Mouse (Mus musculus) bone marrow, adult 2 months (tissue): ENCODE results near the gene Ripply2. TPM values are rescaled to one million over a fixed set of nuclear protein-coding genes. Genes with fewer than 3 reads are reported as not detected.
"Not testable (repeated sequence)": the region's sequence is repeated elsewhere in the genome, so short reads cannot be mapped to it uniquely, and the experiment has no call there.

Experiments used
- H3K27ac ChIP-seq: fragments of 200-500 bp; 2 replicates; pipeline ENCODE4 v1.5.1; 2012; ENCODE audit warnings: low read depth, mild to moderate bottlenecking, control low read depth, inconsistent platforms, low read length; ENCODE audit not compliant: control insufficient read depth, poor library complexity, insufficient read depth
- H3K4me1 ChIP-seq: fragments of 200-500 bp; 2 replicates; pipeline ENCODE4 v1.6.1; 2011; ENCODE audit warnings: low read length; ENCODE audit not compliant: control insufficient read depth, insufficient read depth
- H3K4me3 ChIP-seq: fragments of 200-500 bp; replicated peaks from 2 replicates; pipeline ENCODE3; 2011; ENCODE audit warnings: mild to moderate bottlenecking, low read depth, low read length, control low read depth; ENCODE audit not compliant: control insufficient read depth
- CTCF ChIP-seq: fragments of 200-500 bp; IDR thresholded peaks from 2 replicates; pipeline ENCODE4 v1.5.1; 2011; ENCODE audit warnings: low read length, control low read depth; ENCODE audit not compliant: control insufficient read depth, insufficient read depth
- POLR2A ChIP-seq: fragments of 200-500 bp; IDR thresholded peaks from 2 replicates; pipeline ENCODE4 v1.6.1; 2011; ENCODE audit warnings: low read depth, mild to moderate bottlenecking, control low read depth, low read length, borderline replicate concordance; ENCODE audit not compliant: control insufficient read depth
- WGBS: fragments of 180-500 bp; shearing (Covaris S2); methylation state at CpG from one replicate; pipeline ENCODE4 v1.1.7; 2018; 5-methylcytosine and 5-hydroxymethylcytosine counted together
- polyA plus RNA-seq: library from polyadenylated mRNA; stranded (reverse); fragments of >200 nt; gene quantifications from 2 replicates; pipeline ENCODE4 v1.2.4, GENCODE M21; 2011; ENCODE audit warnings: low replicate concordance; ENCODE audit not compliant: missing spikeins, insufficient read depth, insufficient read length

Gene Ripply2
- polyA plus RNA-seq = not detected in 2 replicates

DNA sequence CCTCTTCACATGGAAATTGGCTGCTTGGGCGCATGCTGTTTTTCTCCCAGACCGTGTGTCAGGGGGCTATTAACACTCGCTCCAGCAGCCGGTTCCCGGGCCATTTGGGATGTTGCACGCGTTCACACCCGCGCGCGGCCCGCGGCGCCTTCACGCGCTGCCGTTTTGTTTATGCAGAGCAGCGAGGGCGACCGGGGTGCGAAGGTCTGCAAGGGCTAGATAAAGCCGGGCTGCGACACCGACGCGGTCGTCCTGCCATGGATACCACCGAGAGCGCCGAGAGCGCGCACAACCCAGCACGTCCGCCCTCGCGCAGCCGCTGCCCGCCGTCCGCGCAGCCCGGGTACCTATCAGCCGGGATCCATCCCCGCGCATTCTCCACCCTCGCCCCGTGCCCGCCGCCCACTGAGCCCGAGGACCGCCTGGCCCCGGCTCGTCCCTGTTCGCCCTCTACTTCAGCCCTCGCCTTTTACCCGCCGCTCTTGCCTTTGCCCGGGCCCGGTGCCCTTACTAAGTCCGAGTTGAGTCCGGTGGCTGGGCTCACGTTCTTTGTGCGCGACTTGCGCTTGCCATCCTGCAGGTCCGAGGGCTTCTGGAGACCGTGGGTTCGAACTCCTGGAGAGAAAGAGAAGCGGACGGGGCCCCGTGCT is at the start of gene Ripply2:
Gene Ripply2, plus strand, starts transcription at position 250 of the 650 bp plus-strand sequence.
- no peak for TF ChIP-seq CTCF
- TF ChIP-seq POLR2A = no peak
- Histone ChIP-seq H3K4me3 (no peak within 1 kb of the TSS), H3K27ac (no peak within 1 kb of the TSS), H3K4me1 (no peaks in the 10 kb centered on the region)
- 2% methylated on average over 71 of the region's 71 CpGs for WGBS

DNA sequence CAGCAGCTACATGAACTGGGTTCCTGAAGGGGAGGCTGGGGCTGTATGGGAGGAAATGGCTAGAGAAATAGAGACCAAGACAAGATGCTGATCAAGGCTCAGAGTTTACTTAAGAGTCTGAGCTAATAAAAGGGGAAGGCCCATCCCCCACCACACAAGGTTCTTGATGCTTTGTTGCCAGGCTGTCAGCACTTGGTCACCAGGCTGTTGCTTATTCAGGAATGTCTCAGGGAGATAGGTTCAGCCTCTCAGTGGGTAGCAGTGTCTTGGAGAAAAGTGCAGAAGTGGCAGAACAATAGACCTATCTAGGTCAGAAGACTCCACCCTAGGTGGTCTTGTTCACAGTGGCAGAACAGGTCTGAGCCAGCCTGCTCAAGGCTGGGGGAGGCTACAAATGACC is 42.9 kb upstream of the Ripply2 start:
- H3K4me3 ChIP-seq, H3K4me1 ChIP-seq, H3K27ac ChIP-seq: not testable (repeated sequence)

DNA sequence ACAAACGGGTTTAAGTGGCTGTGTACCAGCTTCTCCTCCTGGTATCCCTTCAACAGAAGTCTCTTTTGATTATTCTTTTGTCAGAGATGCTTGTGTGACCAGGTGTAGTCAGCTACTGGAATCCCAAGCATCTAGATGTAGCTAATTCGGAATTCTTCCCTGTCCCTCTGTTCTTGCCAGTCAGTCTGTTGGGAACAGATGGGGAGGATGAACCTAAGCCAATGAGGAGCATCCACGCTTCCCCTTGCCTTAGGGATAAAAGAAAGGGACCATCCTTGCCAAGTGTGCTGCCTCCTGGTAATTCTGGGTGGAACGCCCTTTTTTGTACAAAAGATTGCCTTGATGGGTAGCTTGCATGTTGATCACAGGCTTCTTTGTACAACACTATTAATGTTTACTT is 41.8 kb upstream of the Ripply2 start:
- Histone ChIP-seq H3K4me1 (no peaks in the 10 kb centered on the region), H3K27ac (no peak overlapping the region), H3K4me3 (no peak overlapping the region)
- 59% methylated on average over 4 of the region's 4 CpGs for WGBS
- TF ChIP-seq POLR2A = no peak
- no peak for TF ChIP-seq CTCF

DNA sequence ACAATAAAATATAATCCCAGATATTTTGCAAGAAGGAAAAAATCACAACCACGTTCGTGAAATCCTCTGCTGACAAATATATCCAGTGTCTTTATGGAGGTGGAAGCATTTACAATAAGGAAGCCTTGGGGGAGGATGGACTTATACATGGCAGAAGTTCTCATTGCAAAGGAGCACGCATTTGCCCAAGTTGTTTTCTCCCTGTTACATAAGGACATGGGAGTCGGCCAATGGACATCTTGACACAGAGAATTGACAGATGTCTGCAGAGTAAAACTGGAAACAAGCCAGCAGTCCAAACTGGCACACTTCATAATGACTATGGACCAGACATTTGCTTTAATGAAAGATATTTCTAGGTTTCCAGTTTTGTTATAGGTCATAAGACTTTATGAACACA is 38.4 kb upstream of the Ripply2 start:
- Histone ChIP-seq H3K27ac (no peak overlapping the region), H3K4me3 (no peak overlapping the region), H3K4me1 (no peaks in the 10 kb centered on the region)
- 78% methylated on average over 4 of the region's 4 CpGs for WGBS
- TF ChIP-seq POLR2A (no peak), CTCF (no peak)

DNA sequence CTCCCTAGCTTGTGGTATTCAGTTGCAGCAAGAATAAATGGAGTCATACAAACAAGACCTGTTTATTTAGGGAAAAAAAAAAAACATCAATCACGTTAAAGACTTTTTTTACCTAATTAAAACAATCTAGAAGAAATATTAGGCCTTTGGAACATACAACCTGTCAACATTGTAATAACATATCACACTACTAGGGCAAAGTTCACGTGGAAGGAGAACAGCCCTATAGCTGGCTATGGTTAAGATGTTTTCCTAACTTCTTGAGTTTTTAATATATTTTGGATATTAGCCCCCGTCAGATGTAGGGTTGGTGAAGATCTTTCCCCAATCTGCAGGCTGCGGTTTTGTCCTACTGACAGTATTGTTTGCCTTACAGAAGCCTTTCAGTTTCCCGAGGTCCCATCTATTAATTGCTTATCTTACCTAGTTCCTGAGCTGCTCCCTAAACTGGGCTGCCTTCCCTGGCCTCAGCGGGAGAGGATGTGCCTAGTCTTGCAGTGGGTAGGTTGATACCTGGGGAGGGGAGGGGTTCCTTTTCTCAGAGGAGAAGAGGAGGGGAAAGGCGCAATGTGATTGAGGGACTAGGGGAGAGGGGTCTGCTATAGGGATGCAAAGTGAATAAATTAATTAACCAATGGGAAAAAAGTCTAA is 37.0 kb upstream of the Ripply2 start:
- Histone ChIP-seq H3K4me3 (no peak overlapping the region), H3K27ac (no peak overlapping the region), H3K4me1 (no peaks in the 10 kb centered on the region)
- TF ChIP-seq CTCF (no peak), POLR2A (no peak)
- WGBS = 56% methylated on average over 7 of the region's 7 CpGs

DNA sequence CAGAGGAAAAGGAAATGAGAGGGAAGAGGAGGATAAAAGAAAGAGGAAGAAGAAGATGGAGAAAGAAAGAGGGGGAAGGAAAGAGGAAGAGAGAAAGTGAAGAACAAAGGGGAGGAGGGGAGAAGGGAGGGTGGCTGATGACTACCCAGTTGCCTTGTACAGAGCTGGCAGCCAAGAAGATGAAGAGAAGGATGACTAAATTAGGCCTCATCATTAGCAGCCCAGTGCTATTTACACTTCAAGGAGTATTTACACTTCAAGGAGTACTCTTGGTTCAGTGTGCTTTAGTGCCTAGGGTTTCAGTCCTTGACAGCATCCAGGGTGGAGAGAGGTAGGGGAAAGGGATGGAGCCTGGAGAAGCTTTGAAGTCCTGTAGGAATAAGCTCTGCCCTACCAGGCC is 35.3 kb upstream of the Ripply2 start:
- Histone ChIP-seq H3K4me3 (no peak overlapping the region), H3K4me1 (no peaks in the 10 kb centered on the region), H3K27ac (no peak overlapping the region)
- no peak for TF ChIP-seq POLR2A
- no peak for TF ChIP-seq CTCF

DNA sequence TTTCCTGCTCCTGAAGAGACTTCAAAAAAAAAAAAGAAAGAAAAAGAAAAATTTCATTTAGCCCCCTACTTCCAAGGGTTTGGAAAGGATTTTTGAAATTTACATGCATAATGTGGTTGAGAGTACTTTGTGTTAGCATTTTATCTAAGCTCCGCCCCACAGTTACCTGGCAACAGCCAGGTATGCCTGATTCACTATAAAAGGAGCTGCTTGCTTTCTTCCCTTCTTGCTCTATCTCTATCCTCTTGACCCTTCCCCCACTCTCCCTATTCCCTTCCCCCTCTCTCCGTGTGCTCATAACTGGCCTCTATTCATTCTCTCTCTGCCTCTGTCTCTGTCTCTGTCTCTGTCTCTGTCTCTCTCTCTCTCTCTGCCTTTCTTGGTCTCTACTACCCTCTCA is 34.4 kb upstream of the Ripply2 start:
- Histone ChIP-seq H3K27ac (no peak overlapping the region), H3K4me1 (no peaks in the 10 kb centered on the region), H3K4me3 (no peak overlapping the region)
- WGBS = 37% methylated on average over 2 of the region's 2 CpGs
- TF ChIP-seq POLR2A = no peak
- TF ChIP-seq CTCF = no peak

DNA sequence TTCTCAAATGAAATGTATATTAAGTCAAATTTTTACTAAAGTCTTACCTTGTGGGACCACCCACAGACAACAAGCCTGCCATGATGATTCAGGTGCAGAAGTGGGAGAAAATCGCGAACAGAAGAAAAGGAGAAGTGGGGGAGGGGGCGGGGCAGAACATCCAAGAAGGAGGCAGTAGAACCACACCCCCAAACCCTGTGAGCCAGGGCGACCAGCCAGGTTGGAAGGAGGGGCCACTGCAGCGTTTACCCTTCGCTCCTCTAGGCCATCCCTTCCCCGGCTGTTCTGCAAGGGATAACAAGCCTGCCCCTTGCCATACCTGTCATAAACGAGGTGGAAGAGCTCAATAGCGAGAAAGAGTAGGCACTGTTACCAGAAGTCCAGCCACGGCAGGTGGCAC is 33.8 kb upstream of the Ripply2 start:
- Histone ChIP-seq H3K4me3 (no peak overlapping the region), H3K27ac (no peak overlapping the region), H3K4me1 (no peaks in the 10 kb centered on the region)
- TF ChIP-seq POLR2A (no peak), CTCF (no peak)
- 3% methylated on average over 10 of the region's 10 CpGs for WGBS

DNA sequence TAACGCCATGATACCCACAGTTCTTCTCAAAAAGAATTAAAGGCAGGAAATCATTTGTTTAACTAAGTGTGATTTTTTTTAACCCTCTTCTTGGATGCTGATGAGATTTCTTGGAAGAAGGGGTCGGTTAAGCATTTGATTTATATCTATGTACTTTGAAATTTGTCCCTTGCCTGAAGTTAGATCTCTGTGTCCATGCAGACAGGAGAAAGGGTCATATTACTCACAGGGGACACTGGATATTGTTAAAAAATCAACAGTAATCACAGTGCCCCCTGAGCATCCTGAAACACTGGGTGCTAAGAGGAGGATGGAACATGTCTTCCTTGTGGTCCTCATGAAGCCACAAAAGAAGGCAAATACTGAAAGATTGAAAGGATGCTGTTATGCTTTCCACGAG is 30.8 kb upstream of the Ripply2 start:
- Histone ChIP-seq H3K4me1 (no peaks in the 10 kb centered on the region), H3K27ac (no peak overlapping the region), H3K4me3 (no peak overlapping the region)
- WGBS = 61% methylated on average over 3 of the region's 3 CpGs
- no peak for TF ChIP-seq POLR2A
